Mouse (Mus musculus): Measurements from ENCODE around the gene Mgam. TPM values are rescaled to one million over a fixed set of nuclear protein-coding genes. Genes with fewer than 3 reads are reported as not detected.

The Mgam gene
- polyA plus RNA-seq (2014; fragmentation: Illumina TruSeq; extraction: RNeasy Lipid Tissue Mini Kit (QIAGEN cat#74804); ENCODE audit: low read depth, low replicate concordance), result 1.7 TPM

DNA sequence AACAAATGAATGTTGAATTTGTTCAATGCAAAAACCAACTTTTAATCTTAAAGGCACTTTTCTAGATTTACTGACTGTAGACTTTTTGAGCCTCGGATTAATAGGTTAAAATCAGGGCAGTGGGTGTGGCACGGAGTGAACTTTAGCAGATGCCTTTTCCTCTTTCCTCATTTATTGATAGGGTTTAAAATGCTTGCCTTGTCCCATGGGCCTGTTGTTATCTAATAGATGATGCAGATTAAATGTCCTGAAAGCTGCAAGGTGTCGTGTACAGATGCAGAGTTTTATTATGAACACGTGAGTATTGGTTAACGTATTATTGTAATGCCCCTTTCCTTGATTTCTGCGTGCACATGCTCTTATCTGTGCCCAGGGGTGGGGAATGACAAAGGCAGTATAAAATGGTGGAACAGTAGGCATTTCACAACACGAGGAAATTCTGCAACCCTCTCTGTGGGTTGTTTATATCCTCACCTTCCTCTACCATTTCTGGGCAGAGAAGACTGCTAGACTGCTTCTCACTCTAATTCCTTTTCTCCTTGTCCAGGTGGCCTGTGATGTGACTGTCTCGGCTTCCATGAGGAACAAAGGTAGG is at the start of gene Mgam:
Gene Mgam (plus strand): TSS at position 426 of the 595 bp plus-strand sequence.

GRCm38 (mm10) chr6:40585645-40586044 is 43.0 kb upstream of the Mgam start, which contains the start of gene Clec5a:
TSS of gene Clec5a (minus strand) at chr6:40585821.

GRCm38 (mm10) chr6:40613260-40613852 is 15.3 kb upstream of the Mgam start, which contains the start of gene Tas2r138:
TSS of gene Tas2r138 (minus strand) at chr6:40613310.

Other genes with a start within 250 kb of the Mgam start
- gene E330009J07Rik, start 192.7 kb upstream of the Mgam start, polyA plus RNA-seq (2014; fragmentation: Illumina TruSeq; extraction: RNeasy Lipid Tissue Mini Kit (QIAGEN cat#74804); ENCODE audit: low read depth, low replicate concordance), result 19.3 TPM
- gene Wee2, start 189.7 kb upstream of the Mgam start, polyA plus RNA-seq (2014; fragmentation: Illumina TruSeq; extraction: RNeasy Lipid Tissue Mini Kit (QIAGEN cat#74804); ENCODE audit: low read depth, low replicate concordance), result not detected
- gene Ssbp1, start 157.5 kb upstream of the Mgam start, polyA plus RNA-seq (2014; fragmentation: Illumina TruSeq; extraction: RNeasy Lipid Tissue Mini Kit (QIAGEN cat#74804); ENCODE audit: low read depth, low replicate concordance), result 125 TPM
- gene Tas2r137, start 137.6 kb upstream of the Mgam start, polyA plus RNA-seq (2014; fragmentation: Illumina TruSeq; extraction: RNeasy Lipid Tissue Mini Kit (QIAGEN cat#74804); ENCODE audit: low read depth, low replicate concordance), result not detected
- gene Tas2r108, start 135.3 kb upstream of the Mgam start, polyA plus RNA-seq (2014; fragmentation: Illumina TruSeq; extraction: RNeasy Lipid Tissue Mini Kit (QIAGEN cat#74804); ENCODE audit: low read depth, low replicate concordance), result not detected
- not detected for gene Prss37, start 109.3 kb upstream of the Mgam start, polyA plus RNA-seq (2014; fragmentation: Illumina TruSeq; extraction: RNeasy Lipid Tissue Mini Kit (QIAGEN cat#74804); ENCODE audit: low read depth, low replicate concordance)
- gene Olfr461, start 73.8 kb upstream of the Mgam start, polyA plus RNA-seq (2014; fragmentation: Illumina TruSeq; extraction: RNeasy Lipid Tissue Mini Kit (QIAGEN cat#74804); ENCODE audit: low read depth, low replicate concordance), result not detected
- gene Olfr460, start 59.3 kb upstream of the Mgam start, polyA plus RNA-seq (2014; fragmentation: Illumina TruSeq; extraction: RNeasy Lipid Tissue Mini Kit (QIAGEN cat#74804); ENCODE audit: low read depth, low replicate concordance), result not detected
- 9.6 TPM for gene Clec5a, start 43.0 kb upstream of the Mgam start, polyA plus RNA-seq (2014; fragmentation: Illumina TruSeq; extraction: RNeasy Lipid Tissue Mini Kit (QIAGEN cat#74804); ENCODE audit: low read depth, low replicate concordance)
- not detected for gene Tas2r138, start 15.5 kb upstream of the Mgam start, polyA plus RNA-seq (2014; fragmentation: Illumina TruSeq; extraction: RNeasy Lipid Tissue Mini Kit (QIAGEN cat#74804); ENCODE audit: low read depth, low replicate concordance)